Mouse (Mus musculus): ENCODE measurements at regions not wholly inside any gene's neighbourhood (a gene's known extent, or its start where the extent isn't known, plus 50 kb on each side); places are given as distances from the start of the nearest gene placed in this dataset.

GRCm38 (mm10) chr3:147795116-147795515, 942.9 kb downstream of the Ttll7 start:
- no peak overlapping the region for H3K4me3 ChIP-seq (ENCODE audit: insufficient read depth, low read length)
- TF ChIP-seq CTCF (IDR thresholded peaks at IDR 0.05; ENCODE audit: extremely low read depth, insufficient read depth, low read length) (no peak), POLR2A (IDR thresholded peaks at IDR 0.05; ENCODE audit: extremely low read depth, insufficient read depth, low read length) (no peak)
- H3K4me1 ChIP-seq (ENCODE audit: control insufficient read depth, insufficient read depth, low read length) = no peaks in the 10 kb centered on the region
- H3K27ac ChIP-seq (ENCODE audit: insufficient read depth, low read length) = no peak overlapping the region

- Histone ChIP-seq H3K4me3 (ENCODE audit: insufficient read depth, low read length) (no peak overlapping the region), H3K27ac (ENCODE audit: insufficient read depth, low read length) (no peak overlapping the region), H3K4me1 (ENCODE audit: control insufficient read depth, insufficient read depth, low read length) (no peaks in the 10 kb centered on the region)
- TF ChIP-seq CTCF (IDR thresholded peaks at IDR 0.05; ENCODE audit: extremely low read depth, insufficient read depth, low read length) = no peak
- TF ChIP-seq POLR2A (IDR thresholded peaks at IDR 0.05; ENCODE audit: extremely low read depth, insufficient read depth, low read length) = no peak
Measured at GRCm38 (mm10) chr3:147786555-147786954, 934.4 kb downstream of the Ttll7 start.

GRCm38 (mm10) chr3:147750842-147751191, 898.6 kb downstream of the Ttll7 start:
- TF ChIP-seq POLR2A (IDR thresholded peaks at IDR 0.05; ENCODE audit: extremely low read depth, insufficient read depth, low read length) (no peak), CTCF (IDR thresholded peaks at IDR 0.05; ENCODE audit: extremely low read depth, insufficient read depth, low read length) (no peak)
- H3K27ac ChIP-seq (ENCODE audit: insufficient read depth, low read length) = no peak overlapping the region
- no peak overlapping the region for H3K4me3 ChIP-seq (ENCODE audit: insufficient read depth, low read length)
- no peaks in the 10 kb centered on the region for H3K4me1 ChIP-seq (ENCODE audit: control insufficient read depth, insufficient read depth, low read length)

GRCm38 (mm10) chr3:147749939-147750841, 898.0 kb downstream of the Ttll7 start:
- Histone ChIP-seq H3K4me1 (ENCODE audit: control insufficient read depth, insufficient read depth, low read length) (no peaks in the 10 kb centered on the region), H3K4me3 (ENCODE audit: insufficient read depth, low read length) (no peak overlapping the region), H3K27ac (ENCODE audit: insufficient read depth, low read length) (no peak overlapping the region)
- TF ChIP-seq POLR2A (IDR thresholded peaks at IDR 0.05; ENCODE audit: extremely low read depth, insufficient read depth, low read length) (no peak), CTCF (IDR thresholded peaks at IDR 0.05; ENCODE audit: extremely low read depth, insufficient read depth, low read length) (no peak)

GRCm38 (mm10) chr3:147749442-147749841, 897.3 kb downstream of the Ttll7 start:
- Histone ChIP-seq H3K4me3 (ENCODE audit: insufficient read depth, low read length) (no peak overlapping the region), H3K27ac (ENCODE audit: insufficient read depth, low read length) (no peak overlapping the region), H3K4me1 (ENCODE audit: control insufficient read depth, insufficient read depth, low read length) (no peaks in the 10 kb centered on the region)
- TF ChIP-seq CTCF (IDR thresholded peaks at IDR 0.05; ENCODE audit: extremely low read depth, insufficient read depth, low read length) = no peak
- TF ChIP-seq POLR2A (IDR thresholded peaks at IDR 0.05; ENCODE audit: extremely low read depth, insufficient read depth, low read length) = no peak

GRCm38 (mm10) chr3:147736673-147737439, 884.7 kb downstream of the Ttll7 start:
- Histone ChIP-seq H3K27ac (ENCODE audit: insufficient read depth, low read length) (no peak overlapping the region), H3K4me1 (ENCODE audit: control insufficient read depth, insufficient read depth, low read length) (no peaks in the 10 kb centered on the region), H3K4me3 (ENCODE audit: insufficient read depth, low read length) (no peak overlapping the region)
- TF ChIP-seq CTCF (IDR thresholded peaks at IDR 0.05; ENCODE audit: extremely low read depth, insufficient read depth, low read length) (no peak), POLR2A (IDR thresholded peaks at IDR 0.05; ENCODE audit: extremely low read depth, insufficient read depth, low read length) (no peak)

GRCm38 (mm10) chr3:147716391-147716790, 864.2 kb downstream of the Ttll7 start:
- TF ChIP-seq POLR2A (IDR thresholded peaks at IDR 0.05; ENCODE audit: extremely low read depth, insufficient read depth, low read length) (no peak), CTCF (IDR thresholded peaks at IDR 0.05; ENCODE audit: extremely low read depth, insufficient read depth, low read length) (no peak)

GRCm38 (mm10) chr3:147707401-147707801, 855.2 kb downstream of the Ttll7 start:
- no peaks in the 10 kb centered on the region for H3K4me1 ChIP-seq (ENCODE audit: control insufficient read depth, insufficient read depth, low read length)
- H3K4me3 ChIP-seq (ENCODE audit: insufficient read depth, low read length) = no peak overlapping the region
- no peak for TF ChIP-seq CTCF (IDR thresholded peaks at IDR 0.05; ENCODE audit: extremely low read depth, insufficient read depth, low read length)
- no peak for TF ChIP-seq POLR2A (IDR thresholded peaks at IDR 0.05; ENCODE audit: extremely low read depth, insufficient read depth, low read length)
- no peak overlapping the region for H3K27ac ChIP-seq (ENCODE audit: insufficient read depth, low read length)

More at GRCm38 (mm10) chr3:147716391-147716790, 864.2 kb downstream of the Ttll7 start:
- Histone ChIP-seq H3K4me1 (ENCODE audit: control insufficient read depth, insufficient read depth, low read length) (no peaks in the 10 kb centered on the region), H3K27ac (ENCODE audit: insufficient read depth, low read length) (no peak overlapping the region), H3K4me3 (ENCODE audit: insufficient read depth, low read length) (no peak overlapping the region)

- no peak overlapping the region for H3K4me3 ChIP-seq (ENCODE audit: insufficient read depth, low read length)
- no peak overlapping the region for H3K27ac ChIP-seq (ENCODE audit: insufficient read depth, low read length)
- TF ChIP-seq CTCF (IDR thresholded peaks at IDR 0.05; ENCODE audit: extremely low read depth, insufficient read depth, low read length) (no peak), POLR2A (IDR thresholded peaks at IDR 0.05; ENCODE audit: extremely low read depth, insufficient read depth, low read length) (no peak)
- no peaks in the 10 kb centered on the region for H3K4me1 ChIP-seq (ENCODE audit: control insufficient read depth, insufficient read depth, low read length)
Measured at GRCm38 (mm10) chr3:147683730-147684129, 831.6 kb downstream of the Ttll7 start.
